In genomic region chr16:29764376-29764775, GRCm38 (mm10) we compare ENCODE assay signal across 19 mouse cellular contexts.
"Had no signal": no experiment of that assay in that cellular context is flagged by ENCODE, and none has a peak within 500 bp of the region (broad histone marks: within the 10 kb centered on the region; RNA-seq: fewer than 3 reads in every experiment).

No protein-coding gene starts in this region.

- H3K9ac ChIP-seq: liver, embryonic 15.5 days; liver, postnatal 0 days; lung, embryonic 15.5 days; midbrain, embryonic 12.5 days; neural tube, embryonic 13.5 days; neural tube, embryonic 15.5 days; stomach, embryonic 15.5 days had no signal

- H3K4me2 ChIP-seq: liver, embryonic 15.5 days; lung, embryonic 15.5 days; midbrain, embryonic 12.5 days; neural tube, embryonic 13.5 days; neural tube, embryonic 15.5 days; stomach, embryonic 15.5 days had no signal

- H3K4me1 ChIP-seq: liver, embryonic 15.5 days had no signal

- ATAC-seq: liver, postnatal 0 days; lung, postnatal 0 days; midbrain, embryonic 16.5 days had no signal

- H3K4me3 ChIP-seq: liver, embryonic 15.5 days; lung, embryonic 15.5 days; midbrain, embryonic 10.5 days; midbrain, embryonic 12.5 days; myocyte; neural tube, embryonic 13.5 days; neural tube, embryonic 15.5 days; stomach, embryonic 15.5 days had no signal

- H3K36me3 ChIP-seq: liver, embryonic 15.5 days; lung, embryonic 15.5 days; midbrain, embryonic 10.5 days; midbrain, embryonic 12.5 days; neural tube, embryonic 13.5 days; neural tube, embryonic 15.5 days; stomach, embryonic 15.5 days had no signal

- H3K27me3 ChIP-seq: lung, embryonic 15.5 days; stomach, embryonic 15.5 days had no signal

- DNase-seq: liver, postnatal 0 days; lung, adult 2 months; lung, postnatal 14 days; lung, postnatal 4 days; midbrain, embryonic 14.5 days; right cerebral cortex, postnatal 14 days; thymus, adult 18-20 months; thymus, postnatal 14 days; thymus, postnatal 36 days had no signal

- H3K27ac ChIP-seq: liver, embryonic 15.5 days; lung, embryonic 15.5 days; midbrain, embryonic 10.5 days; midbrain, embryonic 12.5 days; neural tube, embryonic 13.5 days; neural tube, embryonic 15.5 days; stomach, embryonic 15.5 days had no signal

- H3K9me3 ChIP-seq: liver, embryonic 15.5 days; midbrain, embryonic 12.5 days; neural tube, embryonic 13.5 days; neural tube, embryonic 15.5 days; stomach, embryonic 15.5 days had no signal
